Comparison of ENCODE assay signal across 30 mouse cellular contexts in the genomic region with DNA sequence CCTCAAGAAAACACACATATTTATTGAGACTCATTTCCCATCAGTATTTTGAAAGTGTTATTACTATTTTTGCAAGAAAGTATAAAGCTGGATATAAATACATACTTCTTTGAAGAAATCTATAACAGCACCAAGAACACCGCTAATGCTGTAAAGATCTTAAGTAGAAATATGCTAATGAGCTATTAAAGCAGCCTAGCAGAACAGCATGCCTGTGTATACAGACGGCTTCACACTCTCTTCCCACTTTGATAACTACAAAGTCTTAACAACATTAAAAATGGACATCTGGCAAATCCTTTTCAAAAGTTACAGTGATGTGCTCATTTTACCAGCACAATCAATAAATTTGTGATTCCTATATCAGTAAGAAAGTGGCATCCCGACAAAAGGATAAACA.
"Had no signal": no experiment of that assay in that cellular context is flagged by ENCODE, and none has a peak within 500 bp of the region (broad histone marks: within the 10 kb centered on the region; RNA-seq: fewer than 3 reads in every experiment).

No protein-coding gene starts in this region.

- H3K27ac ChIP-seq: limb, embryonic 10.5 days; limb, embryonic 12.5 days; limb, embryonic 13.5 days; limb, embryonic 15.5 days; liver, embryonic 12.5 days; liver, embryonic 13.5 days; liver, embryonic 14.5 days; liver, embryonic 15.5 days; lung, embryonic 15.5 days; macrophage; midbrain, embryonic 10.5 days; midbrain, embryonic 12.5 days; midbrain, embryonic 13.5 days; midbrain, embryonic 15.5 days; neural tube, embryonic 12.5 days had no signal

- H3K27me3 ChIP-seq: limb, embryonic 12.5 days; limb, embryonic 13.5 days; limb, embryonic 15.5 days; liver, embryonic 12.5 days; liver, embryonic 13.5 days; liver, embryonic 15.5 days; lung, embryonic 15.5 days; megakaryocyte, embryonic 14.5 days; midbrain, embryonic 13.5 days; midbrain, embryonic 15.5 days had no signal

- H3K36me3 ChIP-seq: limb, embryonic 10.5 days; limb, embryonic 12.5 days; limb, embryonic 13.5 days; limb, embryonic 15.5 days; liver, embryonic 12.5 days; liver, embryonic 13.5 days; liver, embryonic 15.5 days; lung, embryonic 15.5 days; midbrain, embryonic 10.5 days; midbrain, embryonic 12.5 days; midbrain, embryonic 13.5 days; midbrain, embryonic 15.5 days; neural tube, embryonic 12.5 days had no signal

- H3K4me2 ChIP-seq: limb, embryonic 12.5 days; limb, embryonic 13.5 days; limb, embryonic 15.5 days; liver, embryonic 11.5 days; liver, embryonic 12.5 days; liver, embryonic 13.5 days; liver, embryonic 15.5 days; lung, embryonic 14.5 days; lung, embryonic 15.5 days; midbrain, embryonic 11.5 days; midbrain, embryonic 12.5 days; midbrain, embryonic 13.5 days; midbrain, embryonic 15.5 days; neural tube, embryonic 12.5 days had no signal

- H3K9me3 ChIP-seq: limb, embryonic 10.5 days; limb, embryonic 12.5 days; limb, embryonic 13.5 days; limb, embryonic 15.5 days; liver, embryonic 12.5 days; liver, embryonic 13.5 days; liver, embryonic 15.5 days; lung, embryonic 15.5 days; megakaryocyte, embryonic 14.5 days; midbrain, embryonic 10.5 days; midbrain, embryonic 12.5 days; midbrain, embryonic 13.5 days; midbrain, embryonic 15.5 days; neural tube, embryonic 12.5 days had no signal

- H3K4me3 ChIP-seq: limb, embryonic 10.5 days; limb, embryonic 12.5 days; limb, embryonic 13.5 days; limb, embryonic 15.5 days; liver, embryonic 12.5 days; liver, embryonic 13.5 days; liver, embryonic 15.5 days; lung, embryonic 15.5 days; megakaryocyte, embryonic 14.5 days; midbrain, embryonic 10.5 days; midbrain, embryonic 12.5 days; midbrain, embryonic 13.5 days; midbrain, embryonic 15.5 days; myocyte; neural tube, embryonic 12.5 days had no signal

- DNase-seq: left cerebral cortex, postnatal 4 days; liver; liver, embryonic 13.5 days; liver, postnatal 0 days; lung, adult 18-20 months; lung, adult 2 months; lung, embryonic 14.5 days; lung, postnatal 10 days; lung, postnatal 14 days; lung, postnatal 4 days; midbrain, embryonic 14.5 days had no signal

- H3K4me1 ChIP-seq: limb, embryonic 12.5 days; limb, embryonic 13.5 days; limb, embryonic 15.5 days; liver, embryonic 12.5 days; liver, embryonic 13.5 days; liver, embryonic 15.5 days; lung, embryonic 15.5 days; megakaryocyte, embryonic 14.5 days; midbrain, embryonic 10.5 days; midbrain, embryonic 12.5 days; midbrain, embryonic 13.5 days; midbrain, embryonic 15.5 days; neural tube, embryonic 12.5 days had no signal

- H3K9ac ChIP-seq: limb, embryonic 12.5 days; limb, embryonic 13.5 days; limb, embryonic 15.5 days; liver, embryonic 12.5 days; liver, embryonic 13.5 days; liver, embryonic 14.5 days; liver, embryonic 15.5 days; liver, postnatal 0 days; lung, embryonic 14.5 days; lung, embryonic 15.5 days; midbrain, embryonic 12.5 days; midbrain, embryonic 13.5 days; midbrain, embryonic 15.5 days; neural tube, embryonic 12.5 days had no signal

- ATAC-seq: liver, embryonic 12.5 days; liver, postnatal 0 days; midbrain, embryonic 13.5 days; midbrain, embryonic 15.5 days; midbrain, embryonic 16.5 days had no signal
